Mouse (Mus musculus) heart, embryonic 14.5 days (tissue): ENCODE measurements around the gene Hif3a. TPM values are rescaled to one million over a fixed set of nuclear protein-coding genes. Genes with fewer than 3 reads are reported as not detected.

Experiments used
- ATAC-seq: fragments of 200-750 bp; cut with Nextera tagmentation; 2 replicates; pipeline ENCODE4 v1.8.0; 2017; ENCODE audit warnings: low read depth, moderate TSS enrichment; ENCODE audit not compliant: insufficient number of reproducible peaks, insufficient read depth, low FRiP score
- H3K27ac ChIP-seq, 2 experiments: fragments of 200-500 bp in 1 of 2; fragments of 300-500 bp in 1 of 2; sonication (generic) in 1 of 2; replicated peaks in 1 of 2; 2 replicates each; pipeline ENCODE4 v1.5.1; 2012 to 2014; ENCODE audit warnings: low read depth in 2 of 2, low read length in 2 of 2, control low read depth in 1 of 2, mild to moderate bottlenecking in 1 of 2, mixed read lengths in 1 of 2; ENCODE audit not compliant: control insufficient read depth in 1 of 2, insufficient read depth in 1 of 2
- H3K27me3 ChIP-seq: fragments of 300-500 bp; sonication (generic); 2 replicates; pipeline ENCODE4 v1.6.1; 2014; ENCODE audit warnings: mild to moderate bottlenecking, low read length, control low read depth; ENCODE audit not compliant: control insufficient read depth, insufficient read depth
- H3K36me3 ChIP-seq: fragments of 300-500 bp; sonication (generic); 2 replicates; pipeline ENCODE4 v1.6.1; 2014; ENCODE audit warnings: mild to moderate bottlenecking, control low read depth, low read length, mixed read lengths; ENCODE audit not compliant: control insufficient read depth, insufficient read depth
- H3K4me1 ChIP-seq, 2 experiments: fragments of 200-500 bp in 1 of 2; fragments of 300-500 bp in 1 of 2; sonication (generic) in 1 of 2; 2 replicates each; pipeline ENCODE4 v1.6.1; 2012 to 2014; ENCODE audit warnings: low read length in 2 of 2, control low read depth in 1 of 2, mixed read lengths in 1 of 2; ENCODE audit not compliant: control insufficient read depth in 2 of 2, insufficient read depth in 2 of 2
- H3K4me2 ChIP-seq: fragments of 300-500 bp; sonication (generic); 2 replicates; pipeline ENCODE4 v1.6.1; 2014; ENCODE audit warnings: mild to moderate bottlenecking, low read length
- H3K4me3 ChIP-seq, 2 experiments: fragments of 200-500 bp in 1 of 2; fragments of 300-500 bp in 1 of 2; sonication (generic) in 1 of 2; 2 replicates each; pipeline ENCODE4 v1.5.1; 2012 to 2014; ENCODE audit warnings: low read length in 2 of 2, mild to moderate bottlenecking in 2 of 2, control low read depth in 1 of 2, low read depth in 1 of 2, moderate library complexity in 1 of 2; ENCODE audit not compliant: control insufficient read depth in 1 of 2, insufficient read depth in 1 of 2
- H3K9ac ChIP-seq: fragments of 300-500 bp; sonication (generic); 2 replicates; pipeline ENCODE4 v1.6.1; 2014; ENCODE audit warnings: mild to moderate bottlenecking, low read length
- H3K9me3 ChIP-seq: fragments of 300-500 bp; sonication (generic); 2 replicates; pipeline ENCODE4 v1.6.1; 2016; ENCODE audit warnings: low read length, control low read depth; ENCODE audit not compliant: control insufficient read depth
- WGBS: fragments of 180-500 bp; shearing (Covaris S2); extraction: QIAGEN DNeasy Blood & Tissue Kit; methylation state at CpG from one replicate; pipeline ENCODE4 v1.1.7; 2014; 5-methylcytosine and 5-hydroxymethylcytosine counted together
- polyA plus RNA-seq: library from polyadenylated mRNA; unstranded; fragments of >200 nt; fragmentation: Nextera tagmentation; extraction: Ambion mirVana; gene quantifications from 2 replicates; pipeline ENCODE4 v1.2.1, GENCODE M21; 2014

Gene Hif3a
- polyA plus RNA-seq, 1 experiment from 2014 or later = 43.7 TPM

- 78% methylated on average over 7 of the region's 7 CpGs for WGBS
- Histone ChIP-seq H3K36me3 (peaks cover 66% of the 10 kb centered on the region), H3K9me3 (no peaks in the 10 kb centered on the region), H3K27me3 (no peaks in the 10 kb centered on the region), H3K27ac (no peak overlapping the region), H3K9ac (no peak overlapping the region), H3K4me2 (no peak overlapping the region), H3K4me1 (peaks cover 33 to 40% of the 10 kb centered on the region in 2 experiments), H3K4me3 (no peak overlapping the region)
- no peak for ATAC-seq
Measured at GRCm38 (mm10) chr7:17019426-17020166, 42.6 kb downstream of the Hif3a start.

GRCm38 (mm10) chr7:17017921-17018320 lies 44.3 kb downstream of the Hif3a start:
- H3K4me3 ChIP-seq = no peak overlapping the region
- H3K27ac ChIP-seq = peak overlapping the region; percentile 67 to 88
- H3K4me2 ChIP-seq = no peak overlapping the region

GRCm38 (mm10) chr7:17017036-17017435 lies 45.2 kb downstream of the Hif3a start:
- H3K9ac ChIP-seq = no peak overlapping the region
- ATAC-seq = peak; percentile 93
- peak overlapping the region; percentile 69 to 88 for H3K27ac ChIP-seq
- WGBS = 29% methylated on average over 1 of the region's 1 CpGs
- H3K4me3 ChIP-seq = no peak overlapping the region
- peaks cover 11 to 19% of the 10 kb centered on the region in 2 experiments; a peak in 3 of 4 replicates for H3K4me1 ChIP-seq
- no peaks in the 10 kb centered on the region for H3K9me3 ChIP-seq
- H3K36me3 ChIP-seq = peaks cover 83% of the 10 kb centered on the region
- H3K27me3 ChIP-seq = no peaks in the 10 kb centered on the region
- no peak overlapping the region for H3K4me2 ChIP-seq

More at GRCm38 (mm10) chr7:17017921-17018320, 44.3 kb downstream of the Hif3a start:
- no peak for ATAC-seq
- Histone ChIP-seq H3K9ac (peak overlapping the region; percentile 59), H3K4me1 (peaks cover 17 to 24% of the 10 kb centered on the region in 2 experiments), H3K36me3 (peaks cover 83% of the 10 kb centered on the region), H3K9me3 (no peaks in the 10 kb centered on the region), H3K27me3 (no peaks in the 10 kb centered on the region)
- WGBS = 92% methylated on average over 2 of the region's 2 CpGs

- no peak overlapping the region for H3K4me2 ChIP-seq
- WGBS = 74% methylated on average over 6 of the region's 6 CpGs
- no peak for ATAC-seq
- no peak overlapping the region for H3K27ac ChIP-seq
- no peaks in the 10 kb centered on the region for H3K9me3 ChIP-seq
- no peaks in the 10 kb centered on the region for H3K27me3 ChIP-seq
- H3K9ac ChIP-seq = no peak overlapping the region
- H3K4me1 ChIP-seq = peaks cover 11 to 19% of the 10 kb centered on the region in 2 experiments; a peak in 3 of 4 replicates
- peaks cover 83% of the 10 kb centered on the region for H3K36me3 ChIP-seq
- H3K4me3 ChIP-seq = no peak overlapping the region
Measured at GRCm38 (mm10) chr7:17015381-17015780, 46.8 kb downstream of the Hif3a start.

GRCm38 (mm10) chr7:17011909-17012590 lies 50.2 kb downstream of the Hif3a start:
- Histone ChIP-seq H3K9ac (no peak overlapping the region), H3K9me3 (no peaks in the 10 kb centered on the region), H3K27me3 (no peaks in the 10 kb centered on the region), H3K4me2 (no peak overlapping the region), H3K27ac (no peak overlapping the region), H3K4me3 (no peak overlapping the region), H3K4me1 (peaks cover 3 to 8% of the 10 kb centered on the region in 2 experiments; a peak in 3 of 4 replicates), H3K36me3 (peaks cover 96% of the 10 kb centered on the region)
- no peak for ATAC-seq
- 86% methylated on average over 7 of the region's 7 CpGs for WGBS

- Histone ChIP-seq H3K4me3 (no peak overlapping the region), H3K4me1 (no peaks in the 10 kb centered on the region), H3K27me3 (no peaks in the 10 kb centered on the region), H3K36me3 (peaks cover 100% of the 10 kb centered on the region), H3K9ac (no peak overlapping the region), H3K9me3 (no peaks in the 10 kb centered on the region), H3K4me2 (no peak overlapping the region), H3K27ac (no peak overlapping the region)
- no peak for ATAC-seq
- 88% methylated on average over 5 of the region's 5 CpGs for WGBS
Measured at GRCm38 (mm10) chr7:17010010-17010347, 52.2 kb downstream of the Hif3a start.

GRCm38 (mm10) chr7:17009326-17010009 lies 52.8 kb downstream of the Hif3a start:
- no peaks in the 10 kb centered on the region for H3K27me3 ChIP-seq
- H3K4me1 ChIP-seq = no peaks in the 10 kb centered on the region
- no peak overlapping the region for H3K4me2 ChIP-seq
- 88% methylated on average over 16 of the region's 16 CpGs for WGBS
- no peak overlapping the region for H3K9ac ChIP-seq
- no peaks in the 10 kb centered on the region for H3K9me3 ChIP-seq
- no peak overlapping the region for H3K4me3 ChIP-seq
- no peak for ATAC-seq
- peaks cover 100% of the 10 kb centered on the region for H3K36me3 ChIP-seq
- no peak overlapping the region for H3K27ac ChIP-seq
